Mouse (Mus musculus): ENCODE results near the gene Hps4.
A peak's percentile ranks its signal among the peaks of the same experiment; 100 is the strongest.
"Not testable (repeated sequence)": the region's sequence is repeated elsewhere in the genome, so short reads cannot be mapped to it uniquely, and the experiment has no call there.

The Hps4 gene

GRCm38 (mm10) chr5:112399284-112399683 is 56.4 kb downstream of the Hps4 start:
- no peak for DNase-seq (ENCODE audit: low spot score in 2 of 2)

DNA sequence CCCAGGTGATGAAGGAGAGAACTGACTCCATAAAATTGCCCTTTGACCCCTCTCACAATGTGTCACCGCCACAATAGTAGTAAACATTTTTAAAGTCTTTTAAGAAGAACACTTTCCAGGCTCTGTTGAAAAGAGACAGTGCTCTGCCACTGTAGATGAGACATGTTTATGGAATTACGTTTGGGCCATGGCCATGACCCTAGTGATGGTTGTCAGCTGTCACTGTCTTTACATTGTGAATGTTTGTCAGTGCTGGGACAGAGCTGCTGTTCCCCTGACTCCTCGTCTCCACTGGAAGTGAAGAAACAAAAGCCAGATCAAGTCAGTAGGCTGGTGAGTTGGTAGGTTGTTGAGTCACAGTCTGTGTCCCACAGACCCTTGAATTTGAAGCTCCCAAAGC is 59.6 kb downstream of the Hps4 start:
- DNase-seq (ENCODE audit: low spot score in 2 of 2), result no peak

GRCm38 (mm10) chr5:112406017-112406416 is 63.1 kb downstream of the Hps4 start:
- DNase-seq (ENCODE audit: low spot score in 2 of 2), result no peak

GRCm38 (mm10) chr5:112409274-112409673 is 66.4 kb downstream of the Hps4 start:
- DNase-seq (ENCODE audit: low spot score in 2 of 2), result no peak

- DNase-seq (ENCODE audit: low spot score in 2 of 2), result no peak
Observed at GRCm38 (mm10) chr5:112411072-112411471, 68.2 kb downstream of the Hps4 start.

GRCm38 (mm10) chr5:112411514-112412335 is 68.8 kb downstream of the Hps4 start:
- DNase-seq (ENCODE audit: low spot score in 2 of 2), result peak; percentile 67 to 77

DNA sequence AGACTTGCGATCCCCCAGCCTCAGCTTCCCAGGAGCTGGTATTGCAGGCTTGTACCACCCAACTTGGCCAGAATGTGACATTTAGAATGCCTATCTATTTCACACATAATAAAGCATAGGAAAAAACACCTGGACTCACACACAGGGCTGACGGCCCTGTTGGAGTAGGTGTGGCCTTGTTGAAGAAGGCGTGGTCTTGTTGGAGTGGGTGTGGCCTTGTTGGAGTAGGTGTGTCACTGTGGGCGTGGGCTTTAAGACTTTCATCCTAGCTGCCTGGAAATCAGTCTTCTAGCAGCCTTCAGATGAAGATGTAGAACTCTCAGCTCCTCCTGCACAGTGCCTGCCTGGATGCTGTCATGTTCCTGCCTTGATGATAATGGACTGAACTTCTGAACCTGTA is 69.9 kb downstream of the Hps4 start:
- DNase-seq (ENCODE audit: low spot score in 2 of 2), result not testable (repeated sequence)

- no peak for DNase-seq (ENCODE audit: low spot score in 2 of 2)
Observed at GRCm38 (mm10) chr5:112416673-112417072, 73.8 kb downstream of the Hps4 start.

- no peak for DNase-seq (ENCODE audit: low spot score in 2 of 2)
Observed at GRCm38 (mm10) chr5:112418023-112418422, 75.1 kb downstream of the Hps4 start.

DNA sequence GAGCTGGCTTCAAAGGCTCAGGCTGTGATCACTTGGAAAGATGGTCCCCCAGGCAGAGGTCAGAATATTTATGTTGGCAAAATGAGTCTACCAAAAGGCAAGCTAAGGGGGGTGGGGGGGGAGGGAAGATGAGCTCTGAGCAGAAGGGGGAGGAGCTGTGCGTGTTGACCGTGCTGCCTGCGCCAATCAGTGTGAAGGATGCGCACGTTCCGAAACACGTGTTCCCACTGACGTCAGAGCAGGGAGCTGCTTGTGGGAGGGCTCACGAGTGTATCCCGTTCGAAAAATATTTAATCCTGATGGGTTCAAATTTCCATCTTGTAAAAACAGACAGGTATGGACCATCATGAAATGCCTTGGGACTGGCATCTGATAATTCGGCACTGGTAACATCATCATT is 76.7 kb downstream of the Hps4 start:
- DNase-seq (ENCODE audit: low spot score in 2 of 2), result no peak

GRCm38 (mm10) chr5:112426635-112427034 is 83.8 kb downstream of the Hps4 start:
- no peak for DNase-seq (ENCODE audit: low spot score in 2 of 2)

GRCm38 (mm10) chr5:112427283-112427682 is 84.4 kb downstream of the Hps4 start:
- peak; percentile 42 to 53 for DNase-seq (ENCODE audit: low spot score in 2 of 2)
